Mouse (Mus musculus): Measurements from ENCODE around the gene Kctd3.

Kctd3 gene

GRCm38 (mm10) chr1:189007239-189007979 is at the start of gene Kctd3:
Gene Kctd3 (minus strand): TSS chr1:189007841.
- in situ Hi-C loops (cut with MboI; ENCODE audit: unreplicated experiment in 2 of 2): no loop called here

- in situ Hi-C loops (cut with MboI; ENCODE audit: unreplicated experiment in 2 of 2): no loop called here
Measured at GRCm38 (mm10) chr1:189057425-189057824, 49.8 kb upstream of the Kctd3 start.

GRCm38 (mm10) chr1:189055933-189056332 is 48.3 kb upstream of the Kctd3 start:
- in situ Hi-C loops (cut with MboI; ENCODE audit: unreplicated experiment in 2 of 2): no loop called here

- in situ Hi-C loops (cut with MboI; ENCODE audit: unreplicated experiment in 2 of 2): no loop called here
Measured at GRCm38 (mm10) chr1:189054941-189055551, 47.4 kb upstream of the Kctd3 start.

GRCm38 (mm10) chr1:189054191-189054590 is 46.5 kb upstream of the Kctd3 start:
- in situ Hi-C loops (cut with MboI; ENCODE audit: unreplicated experiment in 2 of 2): no loop called here

- in situ Hi-C loops (cut with MboI; ENCODE audit: unreplicated experiment in 2 of 2): no loop called here
Measured at GRCm38 (mm10) chr1:189052189-189052588, 44.5 kb upstream of the Kctd3 start.

- in situ Hi-C loops (cut with MboI; ENCODE audit: unreplicated experiment in 2 of 2): no loop called here
Measured at GRCm38 (mm10) chr1:189050122-189050521, 42.5 kb upstream of the Kctd3 start.

- in situ Hi-C loops (cut with MboI; ENCODE audit: unreplicated experiment in 2 of 2): loop anchor here in 1 of 2 experiments (25.0 kb wide), 1 partner anchor 264 kb away; no protein-coding TSS in a partner anchor
Measured at GRCm38 (mm10) chr1:189048331-189048730, 40.7 kb upstream of the Kctd3 start.

- in situ Hi-C loops (cut with MboI; ENCODE audit: unreplicated experiment in 2 of 2): loop anchor here in 1 of 2 experiments (25.0 kb wide), 1 partner anchor 264 kb away; no protein-coding TSS in a partner anchor
Measured at GRCm38 (mm10) chr1:189047918-189048317, 40.3 kb upstream of the Kctd3 start.

- in situ Hi-C loops (cut with MboI; ENCODE audit: unreplicated experiment in 2 of 2): loop anchor here in 1 of 2 experiments (25.0 kb wide), 1 partner anchor 265 kb away; no protein-coding TSS in a partner anchor
Measured at GRCm38 (mm10) chr1:189046831-189047230, 39.2 kb upstream of the Kctd3 start.

GRCm38 (mm10) chr1:189046301-189046700 is 38.7 kb upstream of the Kctd3 start:
- in situ Hi-C loops (cut with MboI; ENCODE audit: unreplicated experiment in 2 of 2): loop anchor here in 1 of 2 experiments (25.0 kb wide), 1 partner anchor 266 kb away; no protein-coding TSS in a partner anchor

- in situ Hi-C loops (cut with MboI; ENCODE audit: unreplicated experiment in 2 of 2): loop anchor here in 1 of 2 experiments (25.0 kb wide), 1 partner anchor 271 kb away; no protein-coding TSS in a partner anchor
Measured at GRCm38 (mm10) chr1:189041261-189041660, 33.6 kb upstream of the Kctd3 start.

- in situ Hi-C loops (cut with MboI; ENCODE audit: unreplicated experiment in 2 of 2): loop anchor here in 1 of 2 experiments (25.0 kb wide), 1 partner anchor 273 kb away; no protein-coding TSS in a partner anchor
Measured at GRCm38 (mm10) chr1:189039348-189039747, 31.7 kb upstream of the Kctd3 start.

GRCm38 (mm10) chr1:189032817-189033216 is 25.2 kb upstream of the Kctd3 start:
- in situ Hi-C loops (cut with MboI; ENCODE audit: unreplicated experiment in 2 of 2): loop anchor here in 1 of 2 experiments (25.0 kb wide), 1 partner anchor 279 kb away; no protein-coding TSS in a partner anchor

- in situ Hi-C loops (cut with MboI; ENCODE audit: unreplicated experiment in 2 of 2): loop anchor here in 1 of 2 experiments (25.0 kb wide), 1 partner anchor 281 kb away; no protein-coding TSS in a partner anchor
Measured at GRCm38 (mm10) chr1:189030975-189031374, 23.3 kb upstream of the Kctd3 start.

- in situ Hi-C loops (cut with MboI; ENCODE audit: unreplicated experiment in 2 of 2): loop anchor here (5.0 to 25.0 kb wide), 6 partner anchors 284 to 1857 kb away; no protein-coding TSS in a partner anchor
Measured at GRCm38 (mm10) chr1:189028267-189028666, 20.6 kb upstream of the Kctd3 start.

GRCm38 (mm10) chr1:189026885-189027284 is 19.2 kb upstream of the Kctd3 start:
- in situ Hi-C loops (cut with MboI; ENCODE audit: unreplicated experiment in 2 of 2): loop anchor here (5.0 to 25.0 kb wide), 6 partner anchors 285 to 1858 kb away; no protein-coding TSS in a partner anchor

GRCm38 (mm10) chr1:189023701-189024080 is 16.1 kb upstream of the Kctd3 start:
- in situ Hi-C loops (cut with MboI; ENCODE audit: unreplicated experiment in 2 of 2): loop anchor here (5.0 to 10.0 kb wide), 5 partner anchors 649 to 1861 kb away; no protein-coding TSS in a partner anchor

GRCm38 (mm10) chr1:189022925-189023700 is 15.5 kb upstream of the Kctd3 start:
- in situ Hi-C loops (cut with MboI; ENCODE audit: unreplicated experiment in 2 of 2): loop anchor here (5.0 to 10.0 kb wide), 5 partner anchors 649 to 1862 kb away; no protein-coding TSS in a partner anchor

- in situ Hi-C loops (cut with MboI; ENCODE audit: unreplicated experiment in 2 of 2): no loop called here
Measured at GRCm38 (mm10) chr1:189015372-189015771, 7.7 kb upstream of the Kctd3 start.
